Mouse (Mus musculus) kidney, embryonic 16.5 days (tissue): ENCODE results near the gene Olfr1061. TPM values are rescaled to one million over a fixed set of nuclear protein-coding genes. Genes with fewer than 3 reads are reported as not detected.
"Not testable (repeated sequence)": the region's sequence is repeated elsewhere in the genome, so short reads cannot be mapped to it uniquely, and the experiment has no call there.

Source experiments
- ATAC-seq: fragments of 200-750 bp; cut with Nextera tagmentation; 2 replicates; pipeline ENCODE4 v1.8.0; 2017; ENCODE audit warnings: moderate TSS enrichment; ENCODE audit not compliant: low FRiP score, low TSS enrichment
- H3K27ac ChIP-seq: fragments of 300-500 bp; sonication (generic); 2 replicates; pipeline ENCODE4 v1.5.1; 2014; ENCODE audit warnings: low read length
- H3K27me3 ChIP-seq: fragments of 300-500 bp; sonication (generic); 2 replicates; pipeline ENCODE4 v1.6.1; 2014; ENCODE audit warnings: low read length, control low read depth, mixed read lengths; ENCODE audit not compliant: insufficient read depth
- H3K36me3 ChIP-seq: fragments of 300-500 bp; sonication (generic); 2 replicates; pipeline ENCODE4 v1.6.1; 2014; ENCODE audit warnings: low read length, control low read depth, mixed read lengths; ENCODE audit not compliant: insufficient read depth
- H3K4me1 ChIP-seq: fragments of 300-500 bp; sonication (generic); 2 replicates; pipeline ENCODE4 v1.6.1; 2014; ENCODE audit warnings: low read length, control low read depth, mixed read lengths; ENCODE audit not compliant: insufficient read depth
- H3K4me2 ChIP-seq: fragments of 300-500 bp; sonication (generic); replicated peaks from 2 replicates; pipeline ENCODE4 v1.6.1; 2014; ENCODE audit warnings: low read depth, low read length
- H3K4me3 ChIP-seq: fragments of 300-500 bp; sonication (generic); 2 replicates; pipeline ENCODE4 v1.5.1; 2014; ENCODE audit warnings: mild to moderate bottlenecking, low read length
- H3K9ac ChIP-seq: fragments of 300-500 bp; sonication (generic); replicated peaks from 2 replicates; pipeline ENCODE4 v1.6.1; 2014; ENCODE audit warnings: low read length
- H3K9me3 ChIP-seq: fragments of 300-500 bp; sonication (generic); 2 replicates; pipeline ENCODE4 v1.6.1; 2016; ENCODE audit warnings: low read length, control low read depth
- WGBS: fragments of 180-500 bp; shearing (Covaris S2); extraction: QIAGEN DNeasy Blood & Tissue Kit; methylation state at CpG from one replicate; pipeline ENCODE4 v1.1.7; 2014; 5-methylcytosine and 5-hydroxymethylcytosine counted together
- polyA plus RNA-seq: library from polyadenylated mRNA; unstranded; fragments of >200 nt; fragmentation: Nextera tagmentation; extraction: Ambion mirVana; gene quantifications from 2 replicates; pipeline ENCODE4 v1.2.1, GENCODE M21; 2015

Gene Olfr1061
- not detected in 2 replicates for polyA plus RNA-seq

DNA sequence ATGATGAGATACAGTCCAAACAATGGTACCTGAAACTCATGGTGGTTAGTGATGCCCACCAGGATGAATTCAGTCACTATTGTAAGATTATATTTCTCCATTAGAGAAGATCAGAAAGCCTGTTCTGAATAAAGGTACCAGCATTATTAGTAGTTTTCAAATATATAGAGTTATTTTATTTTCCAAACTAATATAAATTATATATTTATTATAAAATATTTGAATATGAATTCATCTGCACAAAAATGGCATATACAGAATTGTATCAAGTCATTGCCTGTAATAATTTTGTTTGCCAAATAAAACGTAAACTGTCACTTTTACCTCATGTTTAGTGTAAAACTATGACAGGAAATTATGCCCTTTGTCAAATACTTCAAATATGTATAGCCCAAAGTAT is at the start of gene Olfr1061:
TSS of gene Olfr1061 (minus strand) at position 101 of the 400 bp plus-strand sequence.
- no peak for ATAC-seq
- no peak within 1 kb of the TSS for H3K4me2 ChIP-seq
- H3K4me1 ChIP-seq, result no peaks in the 10 kb centered on the region
- H3K9me3 ChIP-seq, result no peaks in the 10 kb centered on the region
- 81% methylated on average over 1 of the region's 1 CpGs for WGBS
- no peaks in the 10 kb centered on the region for H3K27me3 ChIP-seq
- no peak within 1 kb of the TSS for H3K9ac ChIP-seq
- no peak within 1 kb of the TSS for H3K4me3 ChIP-seq
- no peak within 1 kb of the TSS for H3K27ac ChIP-seq
- H3K36me3 ChIP-seq, result no peaks in the 10 kb centered on the region

- 77% methylated on average over 1 of the region's 1 CpGs for WGBS
- no peak overlapping the region for H3K9ac ChIP-seq
- no peak overlapping the region for H3K27ac ChIP-seq
These were observed 46.6 kb upstream of the Olfr1061 start for GRCm38 (mm10) chr2:86460434-86460833.

DNA sequence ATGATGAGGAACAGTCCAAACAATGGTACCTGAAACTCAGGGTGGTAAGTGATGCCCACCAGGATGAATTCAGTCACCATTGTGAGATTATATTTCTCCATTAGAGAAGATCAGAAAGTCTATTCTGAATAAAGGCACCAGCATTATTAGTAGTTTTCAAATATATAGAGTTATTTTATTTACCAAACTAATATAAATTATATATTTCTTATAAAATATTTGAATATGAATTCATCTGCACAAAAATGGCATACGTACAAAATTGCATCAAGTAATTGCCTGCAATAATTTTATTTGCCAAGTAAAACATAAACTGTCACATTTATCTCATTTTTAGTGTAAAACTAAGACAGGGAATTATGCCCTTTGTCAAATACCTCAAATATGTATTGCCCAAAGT is 42.3 kb upstream of the Olfr1061 start, which contains the start of gene Olfr1066:
TSS of gene Olfr1066 (minus strand) at position 101 of the 400 bp plus-strand sequence.
- ATAC-seq, result no peak
- Histone ChIP-seq H3K4me1 (no peaks in the 10 kb centered on the region), H3K9me3 (no peaks in the 10 kb centered on the region), H3K36me3 (no peaks in the 10 kb centered on the region), H3K27me3 (no peaks in the 10 kb centered on the region), H3K9ac (no peak within 1 kb of the TSS), H3K27ac (no peak within 1 kb of the TSS), H3K4me3 (no peak within 1 kb of the TSS), H3K4me2 (no peak within 1 kb of the TSS)
- WGBS, result 93% methylated on average over 1 of the region's 1 CpGs

More at GRCm38 (mm10) chr2:86460434-86460833, 46.6 kb upstream of the Olfr1061 start:
- Histone ChIP-seq H3K36me3 (no peaks in the 10 kb centered on the region), H3K27me3 (no peaks in the 10 kb centered on the region), H3K4me1 (no peaks in the 10 kb centered on the region), H3K4me3 (no peak overlapping the region), H3K9me3 (no peaks in the 10 kb centered on the region), H3K4me2 (no peak overlapping the region)
- ATAC-seq, result no peak

DNA sequence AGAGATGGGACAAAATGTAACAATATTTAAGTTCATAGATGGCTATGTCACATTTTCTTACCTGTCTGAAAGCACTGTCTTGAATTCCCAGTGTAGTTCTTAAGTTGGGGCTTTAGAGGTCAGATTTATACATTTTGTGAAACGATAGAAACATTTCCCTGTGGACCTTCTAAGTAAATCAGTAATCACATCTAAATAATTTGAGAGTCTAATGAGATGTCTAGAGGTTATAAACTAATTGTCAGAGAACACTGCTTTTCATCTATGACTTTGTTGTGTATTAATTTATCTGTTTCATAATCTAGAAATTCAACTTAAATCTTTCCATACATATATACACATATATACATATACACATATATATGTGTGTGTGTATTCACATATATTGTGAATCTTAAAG is 36.6 kb upstream of the Olfr1061 start, which contains the start of gene Olfr1065:
TSS of gene Olfr1065 (minus strand) at position 101 of the 400 bp plus-strand sequence.
- ATAC-seq, H3K27me3 ChIP-seq, H3K9ac ChIP-seq, H3K9me3 ChIP-seq, H3K27ac ChIP-seq, H3K4me1 ChIP-seq, H3K4me3 ChIP-seq, H3K36me3 ChIP-seq, H3K4me2 ChIP-seq: not testable (repeated sequence)
- WGBS, result no CpG with 5 or more reads among the region's 1 CpGs

DNA sequence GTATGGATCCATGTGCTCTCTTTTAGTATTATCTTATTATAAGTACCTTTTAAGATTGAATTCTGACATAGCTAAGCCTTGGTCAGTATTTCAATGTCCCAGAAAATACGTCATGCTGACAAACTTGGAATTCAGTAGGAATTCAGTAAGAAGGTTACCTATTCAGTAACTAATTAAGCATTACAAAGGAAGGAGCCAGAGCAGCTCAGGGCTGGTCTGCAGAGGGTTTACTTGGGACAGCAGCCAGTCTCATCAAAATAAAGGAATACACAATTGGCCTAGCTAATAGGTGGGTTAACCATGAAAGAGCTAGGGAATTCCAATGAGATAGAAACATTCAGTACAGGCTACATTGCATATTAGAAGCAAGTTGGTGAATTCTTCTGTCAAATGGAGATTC is 28.3 kb upstream of the Olfr1061 start:
- ATAC-seq, H3K36me3 ChIP-seq, H3K27ac ChIP-seq, H3K4me2 ChIP-seq, H3K9me3 ChIP-seq, H3K4me3 ChIP-seq, H3K4me1 ChIP-seq, H3K27me3 ChIP-seq, H3K9ac ChIP-seq: not testable (repeated sequence)
- WGBS, result 71% methylated on average over 1 of the region's 1 CpGs

- ATAC-seq, H3K9me3 ChIP-seq, H3K4me3 ChIP-seq, H3K27me3 ChIP-seq, H3K9ac ChIP-seq, H3K4me2 ChIP-seq, H3K4me1 ChIP-seq, H3K27ac ChIP-seq, H3K36me3 ChIP-seq: not testable (repeated sequence)
- WGBS, result 87% methylated on average over 8 of the region's 8 CpGs
These were observed 14.7 kb upstream of the Olfr1061 start for GRCm38 (mm10) chr2:86428511-86428910.

GRCm38 (mm10) chr2:86426649-86427048 is 12.8 kb upstream of the Olfr1061 start, which contains the start of gene Olfr1062:
TSS of gene Olfr1062 (minus strand) at chr2:86426749.
- H3K4me1 ChIP-seq, H3K4me3 ChIP-seq, H3K9me3 ChIP-seq, H3K4me2 ChIP-seq, H3K27me3 ChIP-seq, H3K27ac ChIP-seq, H3K36me3 ChIP-seq, ATAC-seq, H3K9ac ChIP-seq: not testable (repeated sequence)

GRCm38 (mm10) chr2:86395114-86395513 is 18.7 kb downstream of the Olfr1061 start:
- H3K27ac ChIP-seq, result no peak overlapping the region
- no peaks in the 10 kb centered on the region for H3K9me3 ChIP-seq
- H3K27me3 ChIP-seq, result no peaks in the 10 kb centered on the region
- H3K4me3 ChIP-seq, result no peak overlapping the region
- H3K4me2 ChIP-seq, result no peak overlapping the region
- 85% methylated on average over 2 of the region's 2 CpGs for WGBS
- no peaks in the 10 kb centered on the region for H3K4me1 ChIP-seq
- no peak for ATAC-seq
- H3K9ac ChIP-seq, result no peak overlapping the region
- H3K36me3 ChIP-seq, result no peaks in the 10 kb centered on the region

- H3K36me3 ChIP-seq, H3K9ac ChIP-seq, H3K4me2 ChIP-seq, H3K4me3 ChIP-seq, H3K9me3 ChIP-seq, H3K4me1 ChIP-seq, H3K27ac ChIP-seq, H3K27me3 ChIP-seq, ATAC-seq: not testable (repeated sequence)
These were observed 25.4 kb downstream of the Olfr1061 start, which contains the start of gene Olfr1058 for GRCm38 (mm10) chr2:86388461-86388860. TSS of gene Olfr1058 (minus strand) at chr2:86388561.

- ATAC-seq, result no peak
- Histone ChIP-seq H3K27ac (no peak within 1 kb of the TSS), H3K9ac (no peak within 1 kb of the TSS), H3K27me3 (no peaks in the 10 kb centered on the region), H3K4me2 (no peak within 1 kb of the TSS), H3K9me3 (no peaks in the 10 kb centered on the region), H3K4me3 (no peak within 1 kb of the TSS), H3K36me3 (no peaks in the 10 kb centered on the region), H3K4me1 (no peaks in the 10 kb centered on the region)
These were observed 35.6 kb downstream of the Olfr1061 start, which contains the start of gene Olfr1057 for GRCm38 (mm10) chr2:86378293-86378692. TSS of gene Olfr1057 (minus strand) at chr2:86378393.
